Mouse (Mus musculus) megakaryocyte, embryonic 14.5 days (primary cell): ENCODE results near the gene Dnajc13.

Source experiments
- FLI1 ChIP-seq: IDR thresholded peaks from 2 replicates; pipeline ENCODE4 v1.6.1; 2012; ENCODE audit warnings: low read length, inconsistent platforms, mixed read lengths
- GATA1 ChIP-seq: IDR thresholded peaks from 3 replicates; pipeline ENCODE4 v1.6.1; 2012; ENCODE audit warnings: mixed read lengths, low read length, inconsistent platforms, borderline replicate concordance

GRCm38 (mm10) chr9:104180046-104180445, 82.7 kb downstream of the Dnajc13 start:
- TF ChIP-seq GATA1 (no peak), FLI1 (no peak)
